Mouse (Mus musculus) embryonic facial prominence, embryonic 11.5 days (tissue): ENCODE data around the gene Rapgef1. TPM values are rescaled to one million over a fixed set of nuclear protein-coding genes. Genes with fewer than 3 reads are reported as not detected.
A peak's percentile ranks its signal among the peaks of the same experiment; 100 is the strongest.

Experiments used
- ATAC-seq: fragments of 200-750 bp; cut with Nextera tagmentation; replicated peaks from 2 replicates; pipeline ENCODE4 v1.8.0; 2017; ENCODE audit warnings: low read depth; ENCODE audit not compliant: insufficient number of reproducible peaks, low FRiP score, low TSS enrichment
- DNase-seq: peaks from one replicate; pipeline ENCODE4 v3.0.0-alpha.2; 2015; ENCODE audit warnings: low spot score
- H3K27ac ChIP-seq: fragments of 300-500 bp; sonication (generic); replicated peaks from 2 replicates; pipeline ENCODE4 v1.5.1; 2014; ENCODE audit warnings: mild to moderate bottlenecking, low read depth, low read length, control low read depth
- H3K27me3 ChIP-seq: fragments of 300-500 bp; sonication (generic); 2 replicates; pipeline ENCODE4 v1.6.1; 2014; ENCODE audit warnings: mild to moderate bottlenecking, low read length, moderate library complexity, mixed read lengths; ENCODE audit not compliant: control insufficient read depth, insufficient read depth
- H3K36me3 ChIP-seq: fragments of 300-500 bp; sonication (generic); replicated peaks from 2 replicates; pipeline ENCODE4 v1.6.1; 2014; ENCODE audit warnings: low read depth, mild to moderate bottlenecking, low read length, moderate library complexity, mixed read lengths; ENCODE audit not compliant: control insufficient read depth, insufficient read depth
- H3K4me1 ChIP-seq: fragments of 300-500 bp; sonication (generic); 2 replicates; pipeline ENCODE4 v1.6.1; 2014; ENCODE audit warnings: low read length, mixed read lengths; ENCODE audit not compliant: control insufficient read depth, insufficient read depth
- H3K4me2 ChIP-seq: fragments of 300-500 bp; sonication (generic); 2 replicates; pipeline ENCODE4 v1.6.1; 2014; ENCODE audit warnings: low read depth, mild to moderate bottlenecking, control low read depth, low read length, moderate library complexity
- H3K4me3 ChIP-seq: fragments of 300-500 bp; sonication (generic); 2 replicates; pipeline ENCODE4 v1.5.1; 2014; ENCODE audit warnings: low read depth, low read length, control low read depth
- H3K9ac ChIP-seq: fragments of 300-500 bp; sonication (generic); replicated peaks from 2 replicates; pipeline ENCODE4 v1.6.1; 2014; ENCODE audit warnings: mild to moderate bottlenecking, control low read depth, low read length
- H3K9me3 ChIP-seq: fragments of 300-500 bp; sonication (generic); replicated peaks from 2 replicates; pipeline ENCODE4 v1.6.1; 2016; ENCODE audit warnings: mild to moderate bottlenecking, low read length, inconsistent platforms, mixed read lengths; ENCODE audit not compliant: control insufficient read depth
- WGBS: fragments of 180-500 bp; shearing (Covaris S2); extraction: QIAGEN DNeasy Blood & Tissue Kit; methylation state at CpG from one replicate; pipeline ENCODE4 v1.1.7; 2014; 5-methylcytosine and 5-hydroxymethylcytosine counted together
- polyA plus RNA-seq: library from polyadenylated mRNA; unstranded; fragments of >200 nt; fragmentation: Nextera tagmentation; extraction: Ambion mirVana; gene quantifications from 2 replicates; pipeline ENCODE4 v1.2.1, GENCODE M21; 2014

Gene Rapgef1
- polyA plus RNA-seq, 1 experiment from 2014 or later, result 14.0 TPM

GRCm38 (mm10) chr2:29751497-29751896 lies 132.0 kb downstream of the Rapgef1 start, which contains the start of gene Gm13420:
TSS of gene Gm13420 (minus strand) at chr2:29751685.
- ATAC-seq (no peak), DNase-seq (no peak)
- no peaks in the 10 kb centered on the region for H3K36me3 ChIP-seq
- H3K4me1 ChIP-seq, result peaks cover 5% of the 10 kb centered on the region
- H3K27ac ChIP-seq, result no peak within 1 kb of the TSS
- WGBS, result 5% methylated on average over 28 of the region's 28 CpGs
- peak within 1 kb of the TSS; percentile 6; the same call in 1 of the 2 replicates for H3K4me3 ChIP-seq
- peaks cover 36% of the 10 kb centered on the region for H3K27me3 ChIP-seq
- H3K9ac ChIP-seq, result peak within 1 kb of the TSS; percentile 6; the same call in 1 of the 2 replicates
- H3K9me3 ChIP-seq, result no peaks in the 10 kb centered on the region
- H3K4me2 ChIP-seq, result peak within 1 kb of the TSS; percentile 33

GRCm38 (mm10) chr2:29752397-29752796 lies 132.9 kb downstream of the Rapgef1 start:
- peaks cover 27% of the 10 kb centered on the region for H3K27me3 ChIP-seq
- no peak overlapping the region for H3K4me2 ChIP-seq
- ATAC-seq, result no peak
- WGBS, result 87% methylated on average over 5 of the region's 5 CpGs
- H3K27ac ChIP-seq, result no peak overlapping the region
- H3K9ac ChIP-seq, result no peak overlapping the region
- peaks cover 5% of the 10 kb centered on the region for H3K4me1 ChIP-seq
- no peak for DNase-seq
- H3K9me3 ChIP-seq, result no peaks in the 10 kb centered on the region
- H3K4me3 ChIP-seq, result no peak overlapping the region
- no peaks in the 10 kb centered on the region for H3K36me3 ChIP-seq

- Histone ChIP-seq H3K27ac (no peak overlapping the region), H3K36me3 (no peaks in the 10 kb centered on the region), H3K4me2 (no peak overlapping the region), H3K4me1 (peaks cover 5% of the 10 kb centered on the region), H3K9me3 (no peaks in the 10 kb centered on the region), H3K4me3 (no peak overlapping the region), H3K9ac (no peak overlapping the region), H3K27me3 (peaks cover 19% of the 10 kb centered on the region)
- DNase-seq (no peak), ATAC-seq (no peak)
Observed at GRCm38 (mm10) chr2:29755693-29756092, 136.2 kb downstream of the Rapgef1 start.

- no peak overlapping the region for H3K9ac ChIP-seq
- no peaks in the 10 kb centered on the region for H3K27me3 ChIP-seq
- 0 out of 2 replicates have a peak, but pooled peaks have one; percentile 12 for ATAC-seq
Observed at GRCm38 (mm10) chr2:29764831-29765230, 145.3 kb downstream of the Rapgef1 start.

GRCm38 (mm10) chr2:29767976-29768709 lies 148.6 kb downstream of the Rapgef1 start:
- no peak overlapping the region for H3K4me2 ChIP-seq
- no peak overlapping the region for H3K9ac ChIP-seq
- H3K4me3 ChIP-seq, result no peak overlapping the region
- H3K27me3 ChIP-seq, result no peaks in the 10 kb centered on the region
- ATAC-seq (no peak), DNase-seq (no peak)
- H3K36me3 ChIP-seq, result no peaks in the 10 kb centered on the region; the same call in 1 of the 2 replicates
- no peaks in the 10 kb centered on the region for H3K4me1 ChIP-seq
- no peak overlapping the region for H3K27ac ChIP-seq
- H3K9me3 ChIP-seq, result no peaks in the 10 kb centered on the region
- 70% methylated on average over 11 of the region's 11 CpGs for WGBS

More at GRCm38 (mm10) chr2:29764831-29765230, 145.3 kb downstream of the Rapgef1 start:
- Histone ChIP-seq H3K4me3 (no peak overlapping the region), H3K4me2 (no peak overlapping the region), H3K9me3 (no peaks in the 10 kb centered on the region), H3K36me3 (no peaks in the 10 kb centered on the region), H3K4me1 (no peaks in the 10 kb centered on the region), H3K27ac (no peak overlapping the region)
- 0% methylated on average over 1 of the region's 1 CpGs for WGBS
- peak; percentile 84 for DNase-seq

GRCm38 (mm10) chr2:29768901-29769300 lies 149.4 kb downstream of the Rapgef1 start:
- Histone ChIP-seq H3K9ac (no peak overlapping the region), H3K4me1 (no peaks in the 10 kb centered on the region)
- 71% methylated on average over 9 of the region's 9 CpGs for WGBS

GRCm38 (mm10) chr2:29770162-29770561 lies 150.6 kb downstream of the Rapgef1 start:
- DNase-seq, result no peak
- Histone ChIP-seq H3K4me3 (no peak overlapping the region), H3K4me1 (no peaks in the 10 kb centered on the region), H3K4me2 (no peak overlapping the region), H3K27ac (no peak overlapping the region), H3K36me3 (peaks cover 3% of the 10 kb centered on the region), H3K9ac (no peak overlapping the region), H3K9me3 (no peaks in the 10 kb centered on the region), H3K27me3 (no peaks in the 10 kb centered on the region)
- ATAC-seq, result no peak

More at GRCm38 (mm10) chr2:29768901-29769300, 149.4 kb downstream of the Rapgef1 start:
- DNase-seq (no peak), ATAC-seq (no peak)
- Histone ChIP-seq H3K4me2 (no peak overlapping the region), H3K36me3 (peaks cover 2% of the 10 kb centered on the region), H3K27me3 (no peaks in the 10 kb centered on the region), H3K9me3 (no peaks in the 10 kb centered on the region), H3K27ac (no peak overlapping the region), H3K4me3 (no peak overlapping the region)

- ATAC-seq, result no peak
- 91% methylated on average over 8 of the region's 8 CpGs for WGBS
- H3K27me3 ChIP-seq, result no peaks in the 10 kb centered on the region
- no peak overlapping the region for H3K9ac ChIP-seq
- H3K4me3 ChIP-seq, result no peak overlapping the region
- peaks cover 3% of the 10 kb centered on the region for H3K36me3 ChIP-seq
- H3K9me3 ChIP-seq, result no peaks in the 10 kb centered on the region
- no peak overlapping the region for H3K27ac ChIP-seq
- H3K4me1 ChIP-seq, result no peaks in the 10 kb centered on the region
- DNase-seq, result no peak
- H3K4me2 ChIP-seq, result no peak overlapping the region
Observed at GRCm38 (mm10) chr2:29771611-29772461, 152.3 kb downstream of the Rapgef1 start.
